Mouse (Mus musculus): ENCODE results near the gene Gm2030.
"Not testable (repeated sequence)": the region's sequence is repeated elsewhere in the genome, so short reads cannot be mapped to it uniquely, and the experiment has no call there.

Gm2030 gene

GRCm38 (mm10) chrX:26309944-26310343, at the start of gene Gm2030:
Gene Gm2030, minus strand, starts transcription at chrX:26310044.
- DNase-seq (ENCODE audit: low spot score), result not testable (repeated sequence)
